Mouse (Mus musculus) hindbrain, embryonic 11.5 days (tissue): Measurements from ENCODE around the gene Fgfrl1. TPM values are rescaled to one million over a fixed set of nuclear protein-coding genes. Genes with fewer than 3 reads are reported as not detected.

Source experiments
- ATAC-seq: fragments of 200-750 bp; cut with Nextera tagmentation; 2 replicates; pipeline ENCODE4 v1.8.0; 2017; ENCODE audit warnings: mild to moderate bottlenecking, moderate TSS enrichment, moderate library complexity; ENCODE audit not compliant: low FRiP score
- DNase-seq: peaks from one replicate; pipeline ENCODE4 v3.0.0-alpha.2; 2015; ENCODE audit warnings: low spot score
- H3K27ac ChIP-seq: fragments of 300-500 bp; sonication (generic); 2 replicates; pipeline ENCODE4 v1.5.1; 2014; ENCODE audit warnings: mild to moderate bottlenecking, low read depth, low read length
- H3K27me3 ChIP-seq: fragments of 300-500 bp; sonication (generic); 2 replicates; pipeline ENCODE4 v1.6.1; 2014; ENCODE audit warnings: mild to moderate bottlenecking, low read length, moderate library complexity, mixed read lengths; ENCODE audit not compliant: control insufficient read depth, insufficient read depth
- H3K36me3 ChIP-seq: fragments of 300-500 bp; sonication (generic); 2 replicates; pipeline ENCODE4 v1.6.1; 2014; ENCODE audit warnings: mild to moderate bottlenecking, low read length, moderate library complexity, mixed read lengths; ENCODE audit not compliant: control insufficient read depth, insufficient read depth
- H3K4me1 ChIP-seq: fragments of 300-500 bp; sonication (generic); replicated peaks from 2 replicates; pipeline ENCODE4 v1.6.1; 2014; ENCODE audit warnings: low read length, mixed read lengths; ENCODE audit not compliant: control insufficient read depth, insufficient read depth
- H3K4me2 ChIP-seq: fragments of 300-500 bp; sonication (generic); replicated peaks from 2 replicates; pipeline ENCODE4 v1.6.1; 2014; ENCODE audit warnings: mild to moderate bottlenecking, low read depth, low read length
- H3K4me3 ChIP-seq: fragments of 300-500 bp; sonication (generic); 2 replicates; pipeline ENCODE4 v1.5.1; 2014; ENCODE audit warnings: low read depth, low read length
- H3K9ac ChIP-seq: fragments of 300-500 bp; sonication (generic); 2 replicates; pipeline ENCODE4 v1.6.1; 2014; ENCODE audit warnings: low read depth, low read length
- H3K9me3 ChIP-seq: fragments of 300-500 bp; sonication (generic); 2 replicates; pipeline ENCODE4 v1.6.1; 2016; ENCODE audit warnings: low read length; ENCODE audit not compliant: control insufficient read depth
- WGBS: fragments of 180-500 bp; shearing (Covaris S2); extraction: QIAGEN DNeasy Blood & Tissue Kit; methylation state at CpG from one replicate; pipeline ENCODE4 v1.1.7; 2014; 5-methylcytosine and 5-hydroxymethylcytosine counted together
- polyA plus RNA-seq: library from polyadenylated mRNA; unstranded; fragments of >200 nt; fragmentation: Nextera tagmentation; extraction: Ambion mirVana; gene quantifications from 2 replicates; pipeline ENCODE4 v1.2.1, GENCODE M21; 2014

The Fgfrl1 gene
- polyA plus RNA-seq, 1 experiment from 2014 or later, result 11.9 TPM

DNA sequence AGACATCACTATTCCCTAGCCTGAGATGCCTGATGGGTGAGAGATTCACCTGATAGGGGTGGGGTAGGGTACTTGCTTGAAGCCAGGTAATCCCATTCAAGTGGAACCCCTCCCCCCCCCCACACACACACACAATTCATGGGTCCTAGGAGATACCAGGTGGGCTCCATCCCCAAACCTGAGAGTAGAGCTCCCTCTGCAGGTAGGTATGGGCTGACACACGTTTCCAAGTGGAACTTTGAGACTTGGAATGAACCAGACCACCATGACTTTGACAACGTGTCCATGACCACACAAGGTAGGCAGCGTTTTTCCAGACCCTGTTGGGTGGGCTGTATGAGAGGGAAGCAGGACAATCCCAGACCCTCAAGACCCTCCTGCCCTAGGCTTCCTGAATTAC lies 12.3 kb upstream of the Fgfrl1 start:
- 0 out of 2 replicates have a peak, but pooled peaks cover 4% of the 10 kb centered on the region for H3K4me1 ChIP-seq
- H3K27ac ChIP-seq, result no peak overlapping the region
- H3K9ac ChIP-seq, result no peak overlapping the region
- ATAC-seq, result no peak
- H3K4me3 ChIP-seq, result no peak overlapping the region
- no peak for DNase-seq
- no peak overlapping the region for H3K4me2 ChIP-seq
- no peaks in the 10 kb centered on the region for H3K9me3 ChIP-seq
- no peaks in the 10 kb centered on the region for H3K36me3 ChIP-seq
- WGBS, result 66% methylated on average over 3 of the region's 3 CpGs
- no peaks in the 10 kb centered on the region for H3K27me3 ChIP-seq

DNA sequence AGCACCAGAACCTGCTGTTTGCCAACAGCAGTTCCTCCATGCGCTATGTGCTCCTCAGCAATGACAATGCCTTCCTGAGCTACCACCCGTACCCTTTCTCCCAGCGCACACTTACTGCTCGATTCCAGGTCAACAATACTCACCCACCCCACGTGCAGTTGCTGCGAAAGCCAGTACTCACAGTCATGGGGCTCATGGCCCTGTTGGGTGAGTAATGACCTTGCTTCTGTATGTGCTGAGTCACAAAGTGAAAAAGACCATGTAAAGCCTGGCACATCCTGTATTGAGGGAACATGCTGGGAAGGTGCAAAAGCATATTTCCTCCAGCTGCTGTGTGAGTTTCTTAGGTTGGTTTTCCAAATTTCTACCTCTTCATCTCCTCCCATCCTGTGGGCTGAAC lies 11.3 kb upstream of the Fgfrl1 start:
- Histone ChIP-seq H3K36me3 (no peaks in the 10 kb centered on the region), H3K9ac (no peak overlapping the region), H3K27me3 (no peaks in the 10 kb centered on the region), H3K4me3 (no peak overlapping the region), H3K4me1 (0 out of 2 replicates have a peak, but pooled peaks cover 4% of the 10 kb centered on the region), H3K4me2 (no peak overlapping the region), H3K27ac (no peak overlapping the region), H3K9me3 (no peaks in the 10 kb centered on the region)
- no peak for ATAC-seq
- 92% methylated on average over 6 of the region's 6 CpGs for WGBS
- DNase-seq, result no peak

- no peak overlapping the region for H3K27ac ChIP-seq
- DNase-seq (no peak), ATAC-seq (no peak)
- H3K9ac ChIP-seq, result no peak overlapping the region
- no peaks in the 10 kb centered on the region for H3K9me3 ChIP-seq
- no peak overlapping the region for H3K4me2 ChIP-seq
- WGBS, result 74% methylated on average over 5 of the region's 5 CpGs
- peaks cover 7% of the 10 kb centered on the region for H3K27me3 ChIP-seq
- H3K4me3 ChIP-seq, result no peak overlapping the region
- no peaks in the 10 kb centered on the region for H3K36me3 ChIP-seq
- no peaks in the 10 kb centered on the region for H3K4me1 ChIP-seq
Observed at GRCm38 (mm10) chr5:108689091-108689490, 3.1 kb upstream of the Fgfrl1 start.

- no peaks in the 10 kb centered on the region for H3K36me3 ChIP-seq
- ATAC-seq, result no peak
- DNase-seq, result no peak
- H3K4me2 ChIP-seq, result no peak overlapping the region
- H3K27me3 ChIP-seq, result peaks cover 7% of the 10 kb centered on the region
- no peak overlapping the region for H3K27ac ChIP-seq
- no peaks in the 10 kb centered on the region; the same call in 1 of the 2 replicates for H3K4me1 ChIP-seq
- H3K4me3 ChIP-seq, result no peak overlapping the region
- no peaks in the 10 kb centered on the region for H3K9me3 ChIP-seq
- 74% methylated on average over 4 of the region's 4 CpGs for WGBS
- H3K9ac ChIP-seq, result no peak overlapping the region
Observed at GRCm38 (mm10) chr5:108691152-108691551, 1.0 kb upstream of the Fgfrl1 start.

DNA sequence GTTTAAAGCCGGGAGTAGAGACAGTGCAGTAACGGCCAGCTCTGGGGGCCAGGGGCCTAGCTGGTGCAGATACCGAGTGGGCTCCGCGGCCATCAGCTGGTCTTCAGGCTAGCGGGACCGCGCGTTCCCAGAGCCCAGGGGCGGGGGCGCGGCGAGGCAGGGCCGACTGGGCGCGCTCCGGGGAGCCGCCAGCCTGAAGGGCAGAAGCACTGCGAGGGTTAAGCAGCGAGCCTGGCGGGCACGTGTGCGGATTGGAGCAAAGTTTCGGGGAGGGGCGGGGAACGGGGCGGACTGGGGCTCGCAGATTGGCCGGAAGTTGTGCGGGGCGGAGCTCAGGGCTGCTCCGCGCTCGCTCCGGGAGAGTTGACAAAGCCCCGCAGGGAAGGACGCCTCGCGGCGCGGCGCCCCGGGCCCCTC lies 1.7 kb downstream of the Fgfrl1 start:
- peak overlapping the region; percentile 68 for H3K9ac ChIP-seq
- under 1% methylated on average over 28 of the region's 43 CpGs for WGBS
- H3K27ac ChIP-seq, result no peak overlapping the region

GRCm38 (mm10) chr5:108694352-108695261 lies 2.4 kb downstream of the Fgfrl1 start:
- WGBS, result under 1% methylated on average over 71 of the region's 99 CpGs
- Histone ChIP-seq H3K9me3 (no peaks in the 10 kb centered on the region), H3K27me3 (peaks cover 7% of the 10 kb centered on the region), H3K9ac (peak overlapping the region; percentile 68), H3K27ac (peak overlapping the region; percentile 24; the same call in 1 of the 2 replicates), H3K4me3 (peak overlapping the region; percentile 83), H3K4me2 (peak overlapping the region; percentile 90), H3K4me1 (peaks cover 5% of the 10 kb centered on the region), H3K36me3 (no peaks in the 10 kb centered on the region)
- DNase-seq (peak; percentile 55), ATAC-seq (peak; percentile 66)

More for the DNA sequence above, 1.7 kb downstream of the Fgfrl1 start:
- H3K4me2 ChIP-seq, result peak overlapping the region; percentile 90
- peak overlapping the region; percentile 83 for H3K4me3 ChIP-seq
- H3K36me3 ChIP-seq, result no peaks in the 10 kb centered on the region
- ATAC-seq (peak; percentile 95), DNase-seq (peak; percentile 92)
- no peaks in the 10 kb centered on the region for H3K9me3 ChIP-seq
- H3K27me3 ChIP-seq, result peaks cover 7% of the 10 kb centered on the region
- peaks cover 5% of the 10 kb centered on the region for H3K4me1 ChIP-seq

DNA sequence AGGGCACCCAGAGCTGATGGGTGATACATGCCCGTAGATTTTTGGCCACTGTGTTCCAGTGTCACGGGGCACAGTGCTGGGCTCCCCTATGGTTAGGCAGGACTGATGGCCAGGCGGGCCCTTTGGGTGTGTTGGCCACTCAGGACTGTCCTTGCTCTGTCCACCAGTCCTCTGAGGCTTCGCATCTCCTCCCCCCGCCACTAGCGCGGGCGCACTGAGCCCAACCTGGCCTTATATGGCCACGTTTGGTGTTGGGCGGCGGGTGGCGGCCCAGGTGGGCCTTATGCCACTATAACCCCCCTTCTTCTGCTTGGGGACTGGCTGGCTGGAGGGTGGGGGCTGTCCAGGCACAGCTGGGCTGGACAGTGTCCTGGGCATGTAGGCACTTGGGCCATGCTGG lies 3.7 kb downstream of the Fgfrl1 start:
- ATAC-seq, result no peak
- WGBS, result 97% methylated on average over 11 of the region's 12 CpGs
- H3K27ac ChIP-seq, result no peak overlapping the region
- H3K9me3 ChIP-seq, result no peaks in the 10 kb centered on the region
- no peak overlapping the region for H3K9ac ChIP-seq
- no peak overlapping the region for H3K4me2 ChIP-seq
- peaks cover 5% of the 10 kb centered on the region for H3K4me1 ChIP-seq
- H3K4me3 ChIP-seq, result no peak overlapping the region
- DNase-seq, result no peak
- peaks cover 7% of the 10 kb centered on the region for H3K27me3 ChIP-seq
- H3K36me3 ChIP-seq, result no peaks in the 10 kb centered on the region

GRCm38 (mm10) chr5:108696542-108696941 lies 4.4 kb downstream of the Fgfrl1 start:
- no peak for ATAC-seq
- Histone ChIP-seq H3K9ac (no peak overlapping the region), H3K4me1 (peaks cover 5% of the 10 kb centered on the region), H3K4me2 (no peak overlapping the region), H3K9me3 (no peaks in the 10 kb centered on the region), H3K27ac (no peak overlapping the region), H3K27me3 (peaks cover 7% of the 10 kb centered on the region), H3K36me3 (no peaks in the 10 kb centered on the region), H3K4me3 (no peak overlapping the region)
- 83% methylated on average over 3 of the region's 3 CpGs for WGBS
- DNase-seq, result no peak

DNA sequence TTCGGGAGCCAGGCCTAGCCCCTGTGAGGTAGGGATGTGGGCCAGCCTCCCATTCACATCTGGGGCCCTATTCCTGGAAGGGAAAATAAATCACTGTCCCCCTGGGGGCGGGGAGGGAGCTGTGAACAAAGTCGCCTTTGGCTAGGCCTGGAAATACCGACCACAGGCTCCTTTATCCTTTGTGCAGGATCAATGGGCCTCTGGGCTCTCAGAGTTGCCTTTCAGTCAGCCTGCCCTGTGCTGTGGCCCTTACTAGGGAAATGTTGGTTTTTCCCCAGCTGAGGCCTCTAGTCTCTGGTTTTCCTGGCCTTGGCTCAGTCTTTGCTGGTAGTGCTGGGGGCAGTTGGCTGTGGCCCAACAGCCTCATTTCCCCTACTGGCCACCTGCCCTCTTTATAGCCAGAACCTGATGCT lies 5.2 kb downstream of the Fgfrl1 start:
- H3K4me3 ChIP-seq, result no peak overlapping the region
- DNase-seq (peak; percentile 57), ATAC-seq (peak; percentile 9; the same call in 1 of the 2 replicates)
- no peaks in the 10 kb centered on the region for H3K36me3 ChIP-seq
- no peaks in the 10 kb centered on the region for H3K9me3 ChIP-seq
- H3K27ac ChIP-seq, result peak overlapping the region; percentile 56
- WGBS, result 18% methylated on average over 4 of the region's 4 CpGs
- peaks cover 5% of the 10 kb centered on the region for H3K4me1 ChIP-seq
- H3K9ac ChIP-seq, result no peak overlapping the region
- 0 out of 2 replicates have a peak overlapping the region, but pooled peaks have one; percentile 2 for H3K4me2 ChIP-seq
- peaks cover 6% of the 10 kb centered on the region for H3K27me3 ChIP-seq
